Comparison of ENCODE assay signal across 26 mouse cellular contexts in the genomic region with DNA sequence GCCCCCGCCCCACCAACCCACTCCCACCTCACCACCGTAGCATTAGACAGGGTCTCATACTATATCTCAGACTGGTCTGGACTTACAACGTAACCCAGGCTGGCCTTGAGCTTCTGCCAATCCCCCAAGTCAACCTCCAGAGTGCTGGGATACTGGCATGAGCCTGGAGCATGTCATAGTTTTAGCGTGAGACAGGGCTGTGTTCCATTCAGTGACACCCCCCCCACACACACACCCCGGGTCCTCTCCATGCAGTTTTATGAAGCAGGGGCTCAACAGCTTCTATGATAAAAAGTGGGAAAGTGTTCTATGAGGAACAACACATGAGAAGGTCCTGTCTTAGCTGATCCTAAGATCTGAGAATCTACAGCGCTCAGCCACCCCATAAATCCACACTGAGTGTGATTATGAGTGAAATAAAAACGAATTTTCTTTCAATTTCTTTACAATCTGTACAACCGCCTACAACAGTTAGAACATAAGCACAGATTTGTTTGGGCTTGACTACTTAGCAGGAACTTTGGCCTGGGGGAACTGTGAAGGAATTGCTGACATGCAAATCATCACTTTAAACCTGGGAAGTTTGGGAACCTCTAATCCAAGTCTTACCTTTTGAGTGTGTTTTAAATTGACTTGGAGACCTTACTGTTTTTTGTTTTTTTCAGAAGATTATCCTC. TPM values are rescaled to one million over a fixed set of nuclear protein-coding genes. Genes with fewer than 3 reads are reported as not detected.
DNase-seq lines count a peak whose midpoint lies in the region; ATAC-seq and TF ChIP-seq lines count a peak whose summit lies in the region.
"Had no signal": no experiment of that assay in that cellular context is flagged by ENCODE, and none has a peak within 500 bp of the region (broad histone marks: within the 10 kb centered on the region; RNA-seq: fewer than 3 reads in every experiment).

No protein-coding gene starts in this region.

- no peak overlapping the region for H3K4me2 ChIP-seq in kidney, embryonic 14.5 days (replicated peaks; ENCODE audit: low read depth, low read length)
- H3K4me2 ChIP-seq in embryonic facial prominence, embryonic 15.5 days (replicated peaks), result no peak overlapping the region
- H3K4me2 ChIP-seq: heart, embryonic 15.5 days; limb, embryonic 12.5 days had no signal

- H3K4me3 ChIP-seq in kidney, adult 2 months (ENCODE audit: insufficient read depth, low read depth, low read length), result no peak overlapping the region
- H3K4me3 ChIP-seq in kidney, embryonic 14.5 days (ENCODE audit: low read length), result no peak overlapping the region
- peak overlapping the region; percentile 78 for H3K4me3 ChIP-seq in lung, adult 2 months (replicated peaks; ENCODE audit: extremely low read depth, low read depth, low read length)
- H3K4me3 ChIP-seq in embryonic facial prominence, embryonic 15.5 days (replicated peaks), result no peak overlapping the region
- H3K4me3 ChIP-seq: heart, embryonic 15.5 days; hindbrain, embryonic 10.5 days; limb, embryonic 12.5 days had no signal

- no peak for ATAC-seq in kidney, embryonic 14.5 days (ENCODE audit: low FRiP score, low TSS enrichment)
- ATAC-seq in embryonic facial prominence, embryonic 15.5 days (ENCODE audit: insufficient number of reproducible peaks, low FRiP score, low TSS enrichment, low read depth), result no peak
- ATAC-seq: hindbrain, postnatal 0 days; intestine, postnatal 0 days; midbrain, embryonic 16.5 days had no signal

- 60% methylated on average over 8 of the region's 8 CpGs for WGBS in kidney, adult 2 months
- 80% methylated on average over 8 of the region's 8 CpGs for WGBS in kidney, embryonic 14.5 days
- 46% methylated on average over 8 of the region's 8 CpGs for WGBS in lung, adult 2 months
- 68% methylated on average over 8 of the region's 8 CpGs for WGBS in embryonic facial prominence, embryonic 15.5 days

- no peak overlapping the region for H3K9ac ChIP-seq in kidney, embryonic 14.5 days (ENCODE audit: low read depth, low read length)
- no peak overlapping the region for H3K9ac ChIP-seq in embryonic facial prominence, embryonic 15.5 days
- H3K9ac ChIP-seq: heart, embryonic 15.5 days; limb, embryonic 12.5 days had no signal

- no peaks in the 10 kb centered on the region for H3K36me3 ChIP-seq in kidney, adult 2 months (ENCODE audit: control insufficient read depth, insufficient read depth, low read length)
- no peaks in the 10 kb centered on the region for H3K36me3 ChIP-seq in kidney, embryonic 14.5 days (ENCODE audit: control insufficient read depth, insufficient read depth, low read length)
- H3K36me3 ChIP-seq in embryonic facial prominence, embryonic 15.5 days, result no peaks in the 10 kb centered on the region
- H3K36me3 ChIP-seq: G1E; heart, embryonic 15.5 days; hindbrain, embryonic 10.5 days; limb, embryonic 12.5 days had no signal

- peaks cover 3% of the 10 kb centered on the region; the same call in 1 of the 2 replicates for H3K9me3 ChIP-seq in kidney, embryonic 14.5 days (ENCODE audit: control insufficient read depth, low read length)
- H3K9me3 ChIP-seq in embryonic facial prominence, embryonic 15.5 days (replicated peaks), result no peaks in the 10 kb centered on the region
- H3K9me3 ChIP-seq: G1E; hindbrain, embryonic 10.5 days had no signal

- peak overlapping the region; percentile 87 for H3K27ac ChIP-seq in kidney, adult 2 months (ENCODE audit: insufficient read depth, low read depth, low read length)
- no peak overlapping the region for H3K27ac ChIP-seq in kidney, embryonic 14.5 days (ENCODE audit: low read depth, low read length)
- H3K27ac ChIP-seq in embryonic facial prominence, embryonic 15.5 days (replicated peaks), result 0 out of 2 replicates have a peak overlapping the region, but pooled peaks have one; percentile 18
- H3K27ac ChIP-seq: heart, embryonic 15.5 days; hindbrain, embryonic 10.5 days; hindbrain, postnatal 0 days; limb, embryonic 12.5 days had no signal

- peak; percentile 22 for DNase-seq in adrenal gland, postnatal 10 days
- DNase-seq in adrenal gland, adult 18-20 months (ENCODE audit: low spot score in 2 of 2), result no peak
- DNase-seq in kidney, adult 2 months, result peak; percentile 54
- no peak for DNase-seq in lung, adult 2 months
- no peak for DNase-seq in lung, adult 18-20 months
- DNase-seq in left cerebral cortex, adult 9 months (ENCODE audit: low spot score in 2 of 2), result no peak
- DNase-seq: cerebellum, adult 11-12 months; cerebellum, postnatal 14 days; embryo, embryonic 11 days; kidney, postnatal 36 days; right cerebral cortex, postnatal 14 days; spleen, adult 18-20 months; thymus, postnatal 25 days had no signal

- peaks cover 15% of the 10 kb centered on the region for H3K4me1 ChIP-seq in kidney, adult 2 months (ENCODE audit: control insufficient read depth, insufficient read depth, low read length)
- no peaks in the 10 kb centered on the region for H3K4me1 ChIP-seq in kidney, embryonic 14.5 days (ENCODE audit: control insufficient read depth, insufficient read depth, low read length)
- H3K4me1 ChIP-seq in lung, adult 2 months (ENCODE audit: control insufficient read depth, insufficient read depth, low read length), result peaks cover 11% of the 10 kb centered on the region
- peaks cover 10% of the 10 kb centered on the region; the same call in 1 of the 2 replicates for H3K4me1 ChIP-seq in embryonic facial prominence, embryonic 15.5 days
- H3K4me1 ChIP-seq: heart, embryonic 15.5 days had no signal

- no peak for TF ChIP-seq CTCF in kidney, adult 2 months (conservative IDR thresholded peaks at IDR 0.05; ENCODE audit: insufficient read depth, insufficient read length, low read depth, low read length)
- TF ChIP-seq CTCF in lung, adult 2 months (IDR thresholded peaks at IDR 0.05; ENCODE audit: insufficient read depth, low read length), result no peak

- no peaks in the 10 kb centered on the region for H3K27me3 ChIP-seq in kidney, adult 2 months (replicated peaks; ENCODE audit: control insufficient read depth, insufficient read depth, low read length)
- H3K27me3 ChIP-seq in kidney, embryonic 14.5 days (ENCODE audit: control insufficient read depth, insufficient read depth, low read length), result no peaks in the 10 kb centered on the region
- no peaks in the 10 kb centered on the region for H3K27me3 ChIP-seq in embryonic facial prominence, embryonic 15.5 days
- H3K27me3 ChIP-seq: heart, embryonic 15.5 days; limb, embryonic 12.5 days had no signal

- no peak for TF ChIP-seq POLR2A in kidney, adult 2 months (IDR thresholded peaks at IDR 0.05; ENCODE audit: low read depth, low read length)
- 0 out of 2 replicates have a peak, but pooled peaks have one; percentile 9 for TF ChIP-seq POLR2A in lung, adult 2 months (IDR thresholded peaks at IDR 0.05; ENCODE audit: borderline replicate concordance, extremely low read depth, low read depth, low read length)

RNA-seq across cellular contexts. Expression of gene Fmo1, which starts 1.5 kb away (rescaled TPM):
- 100 to 1,000 TPM; 192 to 215 TPM for total RNA-seq in adrenal gland, postnatal 10 days (2021)
- total RNA-seq in adrenal gland, adult 18-20 months (2021), result 100 to 1,000 TPM; 283 to 539 TPM
- 488 and 529 TPM in 2 replicates for polyA plus RNA-seq in kidney, adult 2 months (2012; rRNA removed)
- 8.9 and 17.2 TPM in 2 replicates for polyA plus RNA-seq in kidney, embryonic 14.5 days (2014; fragmentation: Nextera tagmentation; extraction: Ambion mirVana)
- polyA plus RNA-seq in lung, adult 2 months (2012; rRNA removed), result 173 and 219 TPM in 2 replicates
- polyA plus RNA-seq in embryonic facial prominence, embryonic 15.5 days (2015; fragmentation: Nextera tagmentation; extraction: Ambion mirVana), result 50.2 and 63.4 TPM in 2 replicates
- total RNA-seq: megakaryocyte-erythroid progenitor cell, adult 5-6 weeks; neutrophil, adult 5-6 weeks had no signal
- polyA plus RNA-seq: G1E had no signal

RNA-seq across cellular contexts. Expression of gene Fmo2, which starts 33.6 kb away (rescaled TPM):
- total RNA-seq in adrenal gland, postnatal 10 days (2021), result 10 to 100 TPM; 24.5 to 45.3 TPM
- total RNA-seq in adrenal gland, adult 18-20 months (2021), result 10 to 100 TPM; 63.6 to 67.0 TPM
- polyA plus RNA-seq in kidney, adult 2 months (2012; rRNA removed), result 116 and 161 TPM in 2 replicates
- 0.99 and 1.2 TPM in 2 replicates for polyA plus RNA-seq in kidney, embryonic 14.5 days (2014; fragmentation: Nextera tagmentation; extraction: Ambion mirVana)
- 147 and 240 TPM in 2 replicates for polyA plus RNA-seq in lung, adult 2 months (2012; rRNA removed)
- polyA plus RNA-seq in embryonic facial prominence, embryonic 15.5 days (2015; fragmentation: Nextera tagmentation; extraction: Ambion mirVana), result 5.5 and 7.2 TPM in 2 replicates
- total RNA-seq: granulocyte monocyte progenitor cell, adult 5-6 weeks; megakaryocyte-erythroid progenitor cell, adult 5-6 weeks had no signal
- polyA plus RNA-seq: hindbrain, embryonic 10.5 days had no signal

RNA-seq across cellular contexts. Expression of gene Fmo4, which starts 51.2 kb away (rescaled TPM):
- total RNA-seq in adrenal gland, postnatal 10 days (2021), result 1 to 10 TPM; 2.2 to 4.0 TPM
- 1 to 10 TPM; 1.9 to 2.3 TPM for total RNA-seq in adrenal gland, adult 18-20 months (2021)
- 28.0 and 29.6 TPM in 2 replicates for polyA plus RNA-seq in kidney, adult 2 months (2012; rRNA removed)
- polyA plus RNA-seq in kidney, embryonic 14.5 days (2014; fragmentation: Nextera tagmentation; extraction: Ambion mirVana), result 0.17 and 0.60 TPM in 2 replicates
- polyA plus RNA-seq in lung, adult 2 months (2012; rRNA removed), result 1.7 and 2.4 TPM in 2 replicates
- 0.23 and 0.60 TPM in 2 replicates for polyA plus RNA-seq in embryonic facial prominence, embryonic 15.5 days (2015; fragmentation: Nextera tagmentation; extraction: Ambion mirVana)
- total RNA-seq: granulocyte monocyte progenitor cell, adult 5-6 weeks; left cerebral cortex, adult 18-20 months; megakaryocyte-erythroid progenitor cell, adult 5-6 weeks; neutrophil, adult 5-6 weeks had no signal

Comparison
In these comparisons a context has a peak if more than half of its experiments do, and no peak if none do; other contexts are left out.
1. DNase-seq: peak in adrenal gland, postnatal 10 days (single experiment) and kidney, adult 2 months (single experiment); none in adrenal gland, adult 18-20 months (0 of 2), lung, adult 2 months (single experiment), lung, adult 18-20 months (0 of 2) and left cerebral cortex, adult 9 months (0 of 2).
2. RNA of gene Fmo2, which starts 33.6 kb away (polyA plus RNA-seq): 147 to 240 TPM in lung, adult 2 months and 116 to 161 TPM in kidney, adult 2 months; 5.5 to 7.2 TPM in embryonic facial prominence, embryonic 15.5 days and 0.99 to 1.2 TPM in kidney, embryonic 14.5 days; every median in the first group is over 10 times any median in the second.